Mouse (Mus musculus) ES-Bruce4 (cell line): ENCODE data around the gene Mnd1.

Experiments used
- CTCF ChIP-seq: IDR thresholded peaks from one replicate; pipeline ENCODE4 v1.8.1; 2011; ENCODE audit warnings: low read depth, low read length
- POLR2A ChIP-seq: IDR thresholded peaks from one replicate; pipeline ENCODE4 v1.8.1; 2011; ENCODE audit warnings: low read length; ENCODE audit not compliant: insufficient read depth

DNA sequence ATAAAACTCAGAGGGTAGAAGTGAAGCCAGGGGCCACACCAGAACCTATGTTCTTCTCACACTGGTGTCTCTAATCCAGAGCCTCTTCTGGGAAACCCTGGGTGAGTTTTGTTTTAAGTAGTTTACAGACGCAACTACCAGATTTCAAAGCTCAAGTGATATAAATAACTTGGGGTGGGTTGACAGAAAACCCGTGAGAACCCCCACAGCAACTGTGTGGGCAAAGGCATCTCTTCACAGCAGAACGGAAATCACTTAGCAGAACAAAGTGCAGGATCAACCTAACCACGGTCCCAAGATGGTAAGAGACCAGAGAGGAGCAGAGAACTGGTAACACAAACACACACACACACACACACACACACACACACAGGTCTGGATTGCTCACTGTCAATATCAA lies 89.8 kb downstream of the Mnd1 start:
- TF ChIP-seq CTCF (no peak), POLR2A (no peak)
